Mouse (Mus musculus) cortical plate, adult 2 months (tissue): ENCODE data around the gene Oma1. TPM values are rescaled to one million over a fixed set of nuclear protein-coding genes. Genes with fewer than 3 reads are reported as not detected.

ENCODE experiments used
- H3K27ac ChIP-seq: fragments of 200-500 bp; 2 replicates; pipeline ENCODE4 v1.5.1; 2012; ENCODE audit warnings: low read length, control low read depth, inconsistent platforms; ENCODE audit not compliant: insufficient read depth
- H3K4me1 ChIP-seq: fragments of 200-500 bp; 2 replicates; pipeline ENCODE4 v1.6.1; 2011; ENCODE audit warnings: low read length; ENCODE audit not compliant: control insufficient read depth, insufficient read depth
- H3K4me3 ChIP-seq: fragments of 200-500 bp; 2 replicates; pipeline ENCODE4 v1.5.1; 2011; ENCODE audit warnings: mild to moderate bottlenecking, low read length, control low read depth; ENCODE audit not compliant: insufficient read depth
- CTCF ChIP-seq: fragments of 200-500 bp; IDR thresholded peaks from 2 replicates; pipeline ENCODE4 v1.5.1; 2011; ENCODE audit warnings: mild to moderate bottlenecking, control low read depth, low read length; ENCODE audit not compliant: insufficient read depth; ENCODE audit errors: extremely low read depth
- POLR2A ChIP-seq: fragments of 200-500 bp; IDR thresholded peaks from 2 replicates; pipeline ENCODE4 v1.6.1; 2011; ENCODE audit warnings: mild to moderate bottlenecking, low read length, control low read depth; ENCODE audit not compliant: insufficient read depth; ENCODE audit errors: extremely low read depth
- polyA plus RNA-seq: library from polyadenylated mRNA; depleted of rRNA; stranded (reverse); fragments of >200 nt; gene quantifications from 2 replicates; pipeline ENCODE4 v1.2.3, GENCODE M21; 2012; rRNA removed

Oma1 gene
- polyA plus RNA-seq, 1 experiment, result 6.0 TPM

- TF ChIP-seq POLR2A, result no peak
- TF ChIP-seq CTCF, result no peak
- no peaks in the 10 kb centered on the region for H3K4me1 ChIP-seq
- no peak overlapping the region for H3K4me3 ChIP-seq
- H3K27ac ChIP-seq, result no peak overlapping the region
These were observed 75.0 kb downstream of the Oma1 start for GRCm38 (mm10) chr4:103388530-103389178.

GRCm38 (mm10) chr4:103389583-103389982, 76.0 kb downstream of the Oma1 start:
- H3K4me3 ChIP-seq, result no peak overlapping the region
- TF ChIP-seq CTCF (no peak), POLR2A (no peak)
- H3K27ac ChIP-seq, result no peak overlapping the region
- no peaks in the 10 kb centered on the region for H3K4me1 ChIP-seq

GRCm38 (mm10) chr4:103390499-103390898, 76.9 kb downstream of the Oma1 start:
- TF ChIP-seq POLR2A (no peak), CTCF (no peak)
- Histone ChIP-seq H3K27ac (no peak overlapping the region), H3K4me3 (no peak overlapping the region), H3K4me1 (no peaks in the 10 kb centered on the region)

GRCm38 (mm10) chr4:103395066-103395465, 81.5 kb downstream of the Oma1 start:
- Histone ChIP-seq H3K4me3 (no peak overlapping the region), H3K27ac (no peak overlapping the region), H3K4me1 (no peaks in the 10 kb centered on the region)
- no peak for TF ChIP-seq CTCF
- no peak for TF ChIP-seq POLR2A

- Histone ChIP-seq H3K4me3 (no peak overlapping the region), H3K4me1 (no peaks in the 10 kb centered on the region), H3K27ac (no peak overlapping the region)
- TF ChIP-seq CTCF, result no peak
- TF ChIP-seq POLR2A, result no peak
These were observed 82.3 kb downstream of the Oma1 start for GRCm38 (mm10) chr4:103395905-103396304.

- TF ChIP-seq CTCF (no peak), POLR2A (no peak)
- H3K27ac ChIP-seq, result no peak overlapping the region
- no peak overlapping the region for H3K4me3 ChIP-seq
- H3K4me1 ChIP-seq, result no peaks in the 10 kb centered on the region
These were observed 83.3 kb downstream of the Oma1 start for GRCm38 (mm10) chr4:103396876-103397275.

GRCm38 (mm10) chr4:103402581-103402980, 89.0 kb downstream of the Oma1 start:
- Histone ChIP-seq H3K27ac (no peak overlapping the region), H3K4me1 (no peaks in the 10 kb centered on the region), H3K4me3 (no peak overlapping the region)
- TF ChIP-seq POLR2A (no peak), CTCF (no peak)

GRCm38 (mm10) chr4:103405321-103405720, 91.7 kb downstream of the Oma1 start:
- H3K4me3 ChIP-seq, result no peak overlapping the region
- TF ChIP-seq CTCF (no peak), POLR2A (no peak)
- H3K4me1 ChIP-seq, result no peaks in the 10 kb centered on the region
- H3K27ac ChIP-seq, result no peak overlapping the region

- Histone ChIP-seq H3K4me1 (no peaks in the 10 kb centered on the region), H3K4me3 (no peak overlapping the region), H3K27ac (no peak overlapping the region)
- TF ChIP-seq POLR2A (no peak), CTCF (no peak)
These were observed 96.7 kb downstream of the Oma1 start for GRCm38 (mm10) chr4:103410217-103410799.

Other genes with a start within 250 kb of the Oma1 start
- gene Mier1, start 199.4 kb upstream of the Oma1 start, polyA plus RNA-seq, result 27.0 and 34.3 TPM in 2 replicates
- gene Wdr78, start 199.3 kb upstream of the Oma1 start, polyA plus RNA-seq, result 5.9 and 6.8 TPM in 2 replicates
- gene Slc35d1, start 98.6 kb upstream of the Oma1 start, polyA plus RNA-seq, result 8.8 and 9.9 TPM in 2 replicates
- not detected in 2 replicates for gene 4921539E11Rik, start 22.9 kb upstream of the Oma1 start, polyA plus RNA-seq